Mouse (Mus musculus) G1E (cell line): ENCODE results near the gene Zar1l.

ENCODE experiments used
- CTCF ChIP-seq: IDR thresholded peaks from 2 replicates; pipeline ENCODE4 v1.5.1; 2012; ENCODE audit warnings: low read depth, low read length, inconsistent platforms, mixed read lengths
- GATA1 ChIP-seq: IDR thresholded peaks from 2 replicates; pipeline ENCODE4 v1.6.1; 2012; ENCODE audit warnings: borderline replicate concordance, low read length, inconsistent platforms, mixed read lengths
- GATA2 ChIP-seq: IDR thresholded peaks from 2 replicates; pipeline ENCODE4 v1.6.1; 2012; ENCODE audit warnings: low read depth, low read length, inconsistent platforms, borderline replicate concordance
- POLR2AphosphoS5 ChIP-seq: IDR thresholded peaks from 2 replicates; pipeline ENCODE4 v1.6.1; 2012; ENCODE audit warnings: low read depth, low read length, inconsistent platforms; ENCODE audit not compliant: insufficient replicate concordance
- TAL1 ChIP-seq: conservative IDR thresholded peaks from 2 replicates; pipeline ENCODE4 v1.6.1; 2012; ENCODE audit warnings: low read depth, low read length, inconsistent platforms, mixed read lengths

DNA sequence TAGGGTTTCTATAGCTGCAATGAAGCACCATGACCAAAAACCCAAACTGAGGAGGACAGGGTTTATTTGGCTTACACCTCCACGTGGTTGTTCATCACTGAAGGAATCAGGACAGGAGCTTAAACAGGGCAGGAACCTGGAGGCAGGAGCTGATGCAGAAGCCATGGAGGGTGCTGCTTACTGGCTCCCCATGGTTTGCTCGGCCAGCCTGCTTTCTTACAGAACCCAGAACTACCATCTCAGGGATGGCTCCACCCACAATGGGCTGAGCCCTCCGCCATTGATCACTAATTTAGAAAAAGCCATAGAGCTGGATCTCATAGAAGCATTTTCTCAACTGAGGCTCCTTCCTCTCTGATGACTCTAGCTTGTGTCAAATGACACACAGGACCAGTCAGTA lies 53.2 kb downstream of the Zar1l start:
- TF ChIP-seq CTCF (no peak), GATA1 (no peak), TAL1 (no peak), POLR2AphosphoS5 (no peak), GATA2 (no peak)
